Mouse (Mus musculus) kidney, adult 2 months (tissue): Measurements from ENCODE around the gene Trio.

Source experiments
- CTCF ChIP-seq: fragments of 200-500 bp; conservative IDR thresholded peaks from 2 replicates; pipeline ENCODE4 v1.5.1; 2011; ENCODE audit warnings: low read depth, mild to moderate bottlenecking, control low read depth, low read length, moderate library complexity, mixed read lengths; ENCODE audit not compliant: insufficient read depth, insufficient read length
- POLR2A ChIP-seq: fragments of 200-500 bp; IDR thresholded peaks from one replicate; pipeline ENCODE4 v1.6.1; 2011; ENCODE audit warnings: low read depth, low read length, control low read depth

- no peak for TF ChIP-seq CTCF
- TF ChIP-seq POLR2A = no peak
Measured at GRCm38 (mm10) chr15:28066468-28066867, 40.8 kb upstream of the Trio start.
